Mouse (Mus musculus) adrenal gland, postnatal 25 days (tissue): Measurements from ENCODE around the gene Slfn8. TPM values are rescaled to one million over a fixed set of nuclear protein-coding genes. Genes with fewer than 3 reads are reported as not detected.
"Not testable (repeated sequence)": the region's sequence is repeated elsewhere in the genome, so short reads cannot be mapped to it uniquely, and the experiment has no call there.

Experiments used
- DNase-seq: peaks from one replicate; pipeline ENCODE4 v3.0.0; 2021; ENCODE audit warnings: mixed read lengths
- microRNA-seq, 2 experiments: library from miRNA; unstranded; fragments of <30 nt; microRNA quantifications; one replicate each; pipeline ENCODE4 v1.2.0; 2021
- total RNA-seq: library from RNA; stranded (reverse); gene quantifications from 2 replicates; pipeline ENCODE4 v1.2.3, GENCODE M21; 2021

The Slfn8 gene
- total RNA-seq, 1 experiment from 2014 or later, result 2.8 TPM

DNA sequence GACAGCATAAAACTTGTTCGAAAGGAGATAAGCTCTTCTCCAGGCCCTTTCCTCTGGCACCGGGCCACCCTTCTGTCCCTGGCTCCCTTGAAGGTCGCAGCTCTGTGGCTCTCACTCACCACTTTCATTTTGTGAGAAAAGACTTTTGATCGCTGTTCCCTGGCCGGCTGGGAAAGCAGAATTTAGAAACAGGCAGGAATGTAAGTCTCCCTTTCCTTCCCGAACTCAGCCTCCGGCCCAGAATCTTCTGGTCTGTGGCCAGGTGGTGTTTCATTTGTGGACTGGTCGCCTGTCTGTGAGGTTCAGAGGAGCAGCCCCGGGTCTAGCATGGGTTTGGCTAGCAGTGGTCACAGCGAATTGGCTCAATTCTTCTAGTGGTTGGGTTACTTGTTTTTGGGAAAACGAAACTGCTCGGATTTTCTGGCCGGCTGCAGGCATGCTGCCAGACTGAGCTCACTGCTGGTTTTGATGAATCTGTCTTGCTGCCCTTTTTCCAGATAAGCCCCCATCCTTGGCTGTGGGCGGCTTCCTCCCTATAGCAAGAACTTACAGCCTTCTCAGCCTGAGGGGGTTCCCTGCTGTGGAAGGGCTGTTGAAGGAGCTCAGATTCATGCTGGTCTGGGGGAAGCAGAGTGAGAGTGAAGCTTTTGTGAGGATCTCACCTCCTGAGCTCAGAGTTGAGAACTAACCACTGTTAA lies 29.0 kb downstream of the Slfn8 start, which contains the start of gene Slfn9:
Gene Slfn9 (minus strand): TSS at position 362 of the 698 bp plus-strand sequence.
- peak; percentile 84 for DNase-seq

DNA sequence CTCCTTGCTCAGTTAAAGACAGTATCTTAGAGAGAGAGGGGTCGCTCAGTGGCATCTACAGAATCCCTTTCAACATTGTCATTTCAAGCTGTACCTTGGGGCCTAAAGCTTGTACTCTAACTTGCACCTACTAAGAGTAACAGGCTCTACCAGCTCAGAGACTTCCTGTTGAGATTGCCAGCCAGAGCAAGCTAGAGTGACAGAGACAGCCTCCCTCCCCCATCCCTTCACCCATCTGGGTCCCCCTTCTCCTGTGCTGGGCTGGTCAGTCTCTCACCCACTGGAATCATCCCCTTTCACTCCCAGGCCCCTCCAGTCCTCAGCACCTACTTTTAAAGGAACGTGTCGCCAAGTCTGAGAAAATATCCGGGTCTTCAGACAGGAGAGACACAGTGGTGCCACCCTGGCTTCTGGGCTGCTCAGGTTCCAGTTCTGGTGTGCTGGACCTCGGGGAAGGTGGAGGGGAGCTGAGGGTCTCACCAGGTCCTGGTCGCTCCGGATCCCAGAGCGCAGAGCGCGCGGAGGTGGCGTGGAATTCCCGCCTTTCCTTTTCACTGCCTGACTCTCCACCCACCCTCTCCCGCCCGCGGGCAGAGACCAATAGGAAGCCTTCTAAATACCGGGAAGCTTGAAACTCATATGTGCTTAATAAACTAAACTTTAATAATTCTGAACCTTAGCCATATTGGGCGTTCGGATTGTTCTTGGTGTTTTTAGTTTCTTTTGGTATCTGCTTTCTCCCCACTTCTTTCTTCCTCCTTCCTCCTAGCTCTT lies 29.8 kb downstream of the Slfn8 start:
- DNase-seq, result peak; percentile 54

DNA sequence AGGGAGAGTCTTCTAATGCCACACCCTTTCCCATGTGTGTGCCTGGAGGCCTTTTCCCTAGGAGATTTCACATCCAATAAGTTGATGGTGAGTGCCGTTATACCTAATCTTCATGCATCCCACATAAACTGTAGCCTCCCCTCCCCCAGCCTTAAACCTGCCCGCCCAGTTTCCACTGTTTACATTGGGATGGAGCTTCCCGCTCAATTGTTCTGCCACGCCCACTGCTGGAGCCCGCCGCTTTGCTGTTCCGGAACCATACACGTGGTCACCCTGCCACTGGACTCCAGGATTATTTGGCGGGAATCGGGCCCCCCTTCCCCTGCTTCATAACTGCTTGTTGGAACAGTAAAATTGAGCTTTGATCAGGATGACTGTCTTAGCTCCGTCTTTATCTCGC lies 31.3 kb downstream of the Slfn8 start:
- DNase-seq, result no peak

DNA sequence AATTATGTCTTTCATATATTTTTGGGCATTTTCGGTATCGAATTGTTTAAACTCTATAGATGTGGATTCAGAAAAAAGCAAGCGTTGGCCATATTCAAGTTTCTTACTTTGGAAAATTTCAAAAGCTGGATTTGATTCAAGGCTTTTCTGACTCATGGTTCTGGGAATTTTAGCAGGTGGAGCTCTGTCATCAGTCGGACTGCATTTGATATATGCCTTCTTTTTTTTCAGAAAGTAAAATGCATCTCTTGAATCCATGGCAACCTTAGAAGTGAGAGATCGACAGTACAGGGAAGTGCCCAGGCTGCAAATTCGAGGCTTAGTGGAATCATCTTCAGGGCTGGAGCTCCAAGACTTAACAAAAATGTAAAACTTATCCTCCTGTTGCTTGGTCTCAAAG lies 33.0 kb downstream of the Slfn8 start:
- DNase-seq, result no peak

DNA sequence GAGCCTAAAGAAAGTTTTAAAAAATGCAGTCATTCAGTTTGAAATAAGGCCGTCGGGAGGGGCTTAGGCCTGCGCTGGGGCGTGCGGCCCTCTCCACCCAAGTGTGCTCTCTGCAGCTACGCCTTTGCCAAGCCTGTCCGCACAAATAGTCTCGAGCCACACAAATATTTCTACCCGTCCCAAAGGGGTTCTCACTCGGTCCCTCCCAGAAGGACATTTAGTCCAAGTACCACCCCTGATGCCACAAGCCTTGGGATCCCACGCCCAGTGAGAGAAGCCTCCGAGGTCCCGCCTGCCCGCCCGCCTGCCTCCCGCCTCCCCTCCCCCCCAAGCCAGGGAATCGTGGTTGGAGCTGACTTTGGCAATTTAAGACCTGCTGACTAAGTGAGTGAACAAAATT lies 37.4 kb downstream of the Slfn8 start:
- no peak for DNase-seq

DNA sequence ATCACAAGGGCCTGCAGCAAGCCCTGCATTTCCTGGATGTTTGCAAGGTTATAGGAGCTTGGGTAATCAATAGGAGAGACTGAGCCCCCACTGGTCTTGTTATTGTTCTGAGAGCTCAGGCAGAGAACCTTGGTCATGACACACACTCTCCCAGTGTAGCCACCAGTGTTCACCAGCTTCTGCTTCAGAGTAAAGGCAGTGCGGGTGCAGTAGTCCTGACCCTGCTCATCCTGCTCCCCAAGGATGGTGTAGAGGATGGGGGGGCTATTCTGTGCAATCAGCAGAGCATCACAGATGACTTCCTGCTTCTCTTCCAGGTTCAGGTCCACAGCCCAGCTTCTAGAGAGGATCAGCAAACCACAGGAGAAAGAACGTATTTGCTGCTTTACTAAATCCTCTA lies 38.2 kb downstream of the Slfn8 start:
- not testable (repeated sequence) for DNase-seq

DNA sequence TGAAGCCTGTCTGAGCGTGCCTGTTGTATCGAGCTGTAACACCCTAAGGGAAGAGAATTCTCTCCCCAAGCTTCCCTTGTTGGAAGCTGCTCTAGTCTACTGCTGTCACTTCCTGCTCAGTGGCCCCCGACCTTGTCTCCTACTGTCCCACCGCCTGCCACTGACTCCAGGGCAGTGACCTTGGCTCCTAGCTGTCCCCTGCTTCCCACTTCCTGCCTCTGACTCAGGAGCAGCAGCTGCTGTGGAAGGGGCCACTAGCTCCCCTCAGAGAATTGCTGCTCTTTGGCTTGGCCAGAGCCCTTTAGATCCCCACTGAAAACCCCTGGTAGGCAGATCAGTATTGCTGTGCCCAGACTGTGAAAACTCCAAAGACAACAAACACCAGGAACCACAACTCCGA lies 46.7 kb downstream of the Slfn8 start:
- no peak for DNase-seq

DNA sequence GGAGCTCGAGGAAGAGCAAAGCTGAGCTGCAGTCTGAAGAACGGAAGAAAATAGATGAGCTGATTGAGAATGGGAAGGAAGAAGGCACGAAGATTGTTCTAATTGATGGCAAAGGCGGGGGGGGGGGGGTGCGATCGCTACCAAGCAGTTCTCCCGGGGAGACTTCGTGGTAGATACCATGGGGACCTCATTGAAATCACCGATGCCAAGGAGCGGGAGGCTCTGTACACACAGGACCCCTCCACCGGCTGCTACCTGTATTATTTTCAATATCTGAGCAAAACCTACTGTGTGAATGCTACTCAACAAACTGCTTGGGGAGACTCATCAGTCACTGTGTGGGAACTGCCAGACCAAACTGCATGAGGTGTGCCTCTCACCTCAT lies 49.0 kb downstream of the Slfn8 start:
- DNase-seq, result no peak

DNA sequence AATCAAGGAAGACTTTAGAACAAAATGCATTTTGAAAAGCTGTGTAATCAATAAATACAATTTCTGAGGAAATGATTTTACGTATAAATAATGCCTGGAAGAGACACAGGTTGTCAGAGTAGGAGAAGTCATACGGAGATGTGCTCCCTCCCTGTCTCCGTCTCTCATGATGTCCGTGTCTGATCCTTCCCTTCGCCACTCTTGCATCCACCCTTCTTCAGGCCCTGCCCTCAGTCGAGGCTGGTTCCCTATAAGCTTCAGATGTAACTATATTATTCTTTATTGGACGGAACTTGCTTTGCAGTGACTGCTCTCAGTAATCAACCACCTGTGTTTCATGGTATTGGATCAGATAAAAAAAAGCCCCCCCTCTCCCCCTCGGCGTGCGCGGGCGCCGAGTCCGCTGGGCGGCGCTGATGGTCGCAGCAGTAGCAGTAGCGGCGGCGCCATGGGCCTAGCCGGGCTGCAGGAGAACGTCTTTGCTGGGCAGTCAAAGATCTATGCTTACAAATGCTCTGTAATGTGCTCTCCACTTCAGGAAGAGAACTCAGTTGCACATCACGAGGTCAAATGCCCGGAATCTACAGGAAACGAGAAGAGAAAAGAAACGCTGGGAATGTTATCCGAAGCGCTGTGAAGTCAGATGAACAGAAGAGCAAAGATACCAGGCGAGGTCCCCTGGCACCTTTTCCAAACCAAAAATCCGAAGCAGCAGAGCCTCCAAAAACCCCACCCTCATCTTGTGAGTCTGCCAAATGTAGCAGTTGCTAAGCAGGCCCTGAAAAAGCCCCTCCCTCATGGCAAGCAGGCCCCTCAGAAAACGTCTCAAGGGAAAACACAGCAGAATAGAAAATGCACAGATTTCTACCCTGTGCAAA lies 49.7 kb downstream of the Slfn8 start:
- DNase-seq, result peak; percentile 62

DNA sequence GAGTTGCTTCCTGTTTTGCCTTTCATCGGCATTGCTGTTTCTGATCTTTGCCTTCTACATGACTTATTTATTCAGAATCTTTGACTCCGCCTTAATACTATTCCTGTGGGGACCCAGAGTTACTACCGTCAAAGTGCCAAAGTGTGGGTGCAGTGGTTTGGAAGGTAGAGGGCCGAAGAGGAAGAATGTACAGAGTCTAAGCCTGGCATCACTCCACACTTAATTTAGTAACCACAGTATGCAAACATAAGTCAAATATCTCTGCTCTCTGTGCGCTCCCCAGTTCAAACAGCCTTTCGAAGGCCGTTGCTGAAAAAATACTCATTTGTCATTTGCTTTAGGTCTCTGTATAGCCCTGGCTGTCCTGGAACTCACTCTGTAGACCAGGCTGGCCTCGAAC lies 58.4 kb downstream of the Slfn8 start:
- no peak for DNase-seq

DNA sequence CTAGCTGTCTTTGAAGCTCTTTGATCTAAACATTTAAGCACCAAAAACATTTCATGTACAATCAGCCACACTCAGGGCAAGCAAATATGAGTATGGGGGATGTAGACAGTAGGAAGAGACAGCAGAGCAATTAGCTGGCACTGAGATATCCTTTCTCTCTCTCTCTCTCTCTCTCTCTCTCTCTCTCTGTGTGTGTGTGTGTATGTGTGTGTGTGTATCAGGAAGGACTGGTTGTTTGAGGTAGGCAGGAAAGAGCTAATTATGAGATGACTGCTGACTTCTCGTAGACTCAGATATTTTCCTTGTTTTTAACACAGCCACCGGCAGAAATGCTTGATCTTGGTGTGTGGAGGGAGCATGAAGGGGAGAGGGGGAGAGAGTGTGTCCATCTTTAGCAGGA lies 58.9 kb downstream of the Slfn8 start:
- DNase-seq, result no peak

DNA sequence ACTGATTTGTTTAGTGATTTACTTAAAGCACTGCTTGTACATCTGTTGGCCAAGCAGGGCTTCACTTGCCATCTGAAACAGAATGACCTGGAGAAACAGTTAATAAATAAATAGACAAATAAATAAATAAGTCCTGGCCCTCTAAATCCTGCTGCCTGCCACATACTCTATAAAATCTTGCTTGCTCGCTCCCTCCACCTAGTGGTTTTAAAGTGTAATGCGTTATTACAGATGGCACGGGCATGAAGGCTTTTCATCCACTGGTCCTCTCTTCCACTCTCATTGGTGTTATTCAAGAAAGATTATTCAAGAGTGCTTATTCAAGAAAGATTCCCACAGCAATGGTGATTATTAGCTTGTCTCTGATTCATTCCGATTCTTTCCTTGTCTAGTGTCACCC lies 61.0 kb downstream of the Slfn8 start:
- DNase-seq, result no peak

DNA sequence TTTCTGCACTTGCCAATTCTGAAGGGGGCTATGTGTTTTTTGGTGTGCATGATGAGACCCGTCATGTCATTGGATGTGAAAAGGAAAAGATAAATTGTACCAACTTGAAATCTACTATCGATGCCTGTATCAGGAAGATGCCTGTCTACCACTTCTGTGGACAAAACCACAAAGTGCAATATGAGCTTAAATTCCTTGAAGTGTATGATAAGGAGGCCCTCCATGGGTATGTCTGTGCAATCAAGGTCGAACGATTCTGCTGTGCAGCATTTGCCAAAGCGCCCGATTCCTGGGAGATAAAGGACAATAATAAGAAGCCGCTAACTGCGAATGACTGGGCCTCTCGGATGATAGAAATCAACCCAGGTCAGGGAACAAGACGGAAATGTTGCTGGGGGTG lies 63.7 kb downstream of the Slfn8 start:
- no peak for DNase-seq

DNA sequence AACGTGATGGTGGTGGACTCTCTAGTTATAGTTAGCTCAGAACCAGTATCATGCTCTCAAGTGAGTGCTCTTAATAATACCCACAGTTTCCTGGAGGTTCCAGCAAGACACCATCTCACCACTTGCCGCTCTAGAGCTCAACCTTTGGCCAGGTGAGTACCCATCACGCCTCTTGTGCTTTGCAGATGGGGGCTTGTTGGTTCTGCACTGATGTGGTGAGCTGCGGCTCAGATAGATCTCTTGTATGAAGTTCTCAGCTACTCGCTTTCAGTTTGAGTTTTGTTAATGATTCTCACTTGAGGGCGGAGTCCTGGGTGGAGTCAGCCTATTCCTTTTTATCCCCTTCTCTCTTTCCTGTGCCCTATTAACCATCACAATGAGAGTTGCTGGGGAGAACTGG lies 66.0 kb downstream of the Slfn8 start:
- DNase-seq, result no peak

DNA sequence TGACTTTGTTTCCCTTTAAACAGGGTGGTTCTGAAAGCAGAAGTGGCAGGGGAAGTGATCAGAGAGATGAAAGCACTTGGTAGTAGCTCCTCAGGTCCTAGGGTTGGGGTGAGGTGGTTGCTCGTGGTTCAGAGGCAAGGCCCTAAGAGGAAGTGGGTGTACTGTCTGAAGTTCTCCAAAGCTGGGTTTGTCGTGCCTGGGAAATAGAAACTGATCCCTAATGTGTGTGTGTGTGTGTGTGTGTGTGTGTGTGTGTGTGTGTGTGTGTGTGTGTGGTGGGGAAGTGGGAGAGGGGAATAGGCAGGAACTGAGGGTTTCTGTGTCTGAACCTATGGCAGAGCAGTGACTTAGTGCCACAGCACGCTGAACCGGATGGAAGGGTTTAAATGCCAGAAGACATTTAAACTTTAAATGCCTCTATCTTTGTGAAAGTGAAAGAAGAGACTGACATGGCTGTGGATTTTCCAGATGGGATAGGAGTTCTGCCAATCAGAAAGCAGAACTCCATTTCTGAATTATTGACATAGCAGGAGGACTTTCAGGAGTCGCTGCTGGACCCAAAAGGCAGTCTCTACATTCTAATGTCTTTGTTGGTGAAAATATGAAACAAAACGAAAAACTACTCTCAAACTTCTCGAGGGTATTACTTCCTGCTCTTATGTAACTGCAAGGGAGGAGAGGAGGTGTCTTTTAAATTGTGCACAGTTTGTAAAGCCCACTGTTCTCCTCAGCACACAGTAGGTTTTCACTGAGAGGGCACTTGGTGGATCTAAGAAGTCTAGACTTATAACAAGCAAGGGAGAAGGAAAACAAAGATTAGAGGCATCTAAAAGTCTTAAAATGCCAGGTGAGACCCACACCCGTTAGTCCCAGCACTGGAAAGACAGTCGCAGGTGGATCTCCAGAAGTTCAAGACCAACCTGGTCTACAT lies 67.7 kb downstream of the Slfn8 start:
- no peak for DNase-seq

Small RNA genes within 50 kb of the gene (microRNA-seq; reads per million reads assigned to microRNA genes)
- gene Gm27598 (0 reads per million in 2 experiments), gene Mir7679 (0 reads per million in 2 experiments)

Other genes with a start within 250 kb of the Slfn8 start
- gene Lig3, start 239.7 kb downstream of the Slfn8 start, total RNA-seq, result 24.5 and 29.2 TPM in 2 replicates
- gene Rffl, start 149.6 kb downstream of the Slfn8 start, total RNA-seq, result 5.9 and 9.4 TPM in 2 replicates
- 15.1 and 19.1 TPM in 2 replicates for gene Rad51d, start 130.2 kb downstream of the Slfn8 start, total RNA-seq
- gene Fndc8, start 128.7 kb downstream of the Slfn8 start, total RNA-seq, result 0.18 TPM in 1 of 2 replicates, not detected in the other
- gene Nle1, start 112.4 kb downstream of the Slfn8 start, total RNA-seq, result 23.5 and 31.4 TPM in 2 replicates
- 6.2 and 9.8 TPM in 2 replicates for gene Unc45b, start 110.3 kb downstream of the Slfn8 start, total RNA-seq
- 24.7 and 32.5 TPM in 2 replicates for gene Slfn5, start 69.5 kb downstream of the Slfn8 start, total RNA-seq
- 16.6 and 19.7 TPM in 2 replicates for gene Slfn9, start 29.0 kb downstream of the Slfn8 start, total RNA-seq
- gene Slfn2, start 44.3 kb upstream of the Slfn8 start, total RNA-seq, result 2.4 and 4.6 TPM in 2 replicates
- not detected in 2 replicates for gene Slfn1, start 96.0 kb upstream of the Slfn8 start, total RNA-seq
- gene Slfn4, start 154.4 kb upstream of the Slfn8 start, total RNA-seq, result 0.24 TPM in 1 of 2 replicates, not detected in the other
- gene Slfn3, start 170.5 kb upstream of the Slfn8 start, total RNA-seq, result 2.4 and 4.2 TPM in 2 replicates